Mouse (Mus musculus): Measurements from ENCODE around the gene Nid1. TPM values are rescaled to one million over a fixed set of nuclear protein-coding genes. Genes with fewer than 3 reads are reported as not detected.

The Nid1 gene
- polyA plus RNA-seq, 2 experiments = 104 to 143 TPM

DNA sequence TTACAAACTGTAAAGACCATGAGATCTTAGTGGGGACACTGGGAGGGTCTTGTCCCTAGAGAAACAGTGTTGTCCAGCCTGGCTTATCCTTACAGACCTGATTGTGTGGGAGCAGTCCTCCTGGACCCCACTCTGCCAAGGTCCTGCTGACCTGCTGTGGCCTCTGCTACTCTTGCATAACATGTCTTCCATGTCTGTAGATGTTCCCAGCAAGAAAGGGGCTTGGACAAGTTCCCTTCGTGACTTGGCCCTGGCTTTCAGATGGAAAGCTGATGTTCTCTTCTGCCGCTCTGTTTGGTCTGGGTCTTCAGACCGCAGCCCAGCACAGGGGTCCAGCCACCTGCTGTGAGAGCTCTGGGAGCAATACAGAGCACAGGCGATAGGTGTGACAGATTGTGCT, 48.3 kb downstream of the Nid1 start:
- Histone ChIP-seq H3K9me3 (ENCODE audit: control insufficient read depth, low read length) (no peaks in the 10 kb centered on the region), H3K9ac (ENCODE audit: low read depth, low read length, severe bottlenecking) (no peak overlapping the region), H3K36me3 (ENCODE audit: control insufficient read depth, insufficient read depth, low read length) (peaks cover 30% of the 10 kb centered on the region), H3K27me3 (ENCODE audit: control insufficient read depth, insufficient read depth, low read length) (no peaks in the 10 kb centered on the region), H3K27ac (replicated peaks; ENCODE audit: low read depth, low read length) (no peak overlapping the region), H3K4me3 (replicated peaks; ENCODE audit: low read length) (no peak overlapping the region), H3K4me1 (ENCODE audit: control insufficient read depth, insufficient read depth, low read length) (peaks cover 6% of the 10 kb centered on the region; the same call in 1 of the 2 replicates), H3K4me2 (replicated peaks; ENCODE audit: low read depth, low read length, severe bottlenecking) (no peak overlapping the region)
- TF ChIP-seq POLR2A (IDR thresholded peaks at IDR 0.05; ENCODE audit: borderline replicate concordance, extremely low read depth, insufficient read depth, insufficient read length) = no peak
- 73% methylated on average over 4 of the region's 4 CpGs for WGBS
- no peak for DNase-seq (ENCODE audit: low spot score)
- ATAC-seq (ENCODE audit: low FRiP score, low read depth) = no peak

DNA sequence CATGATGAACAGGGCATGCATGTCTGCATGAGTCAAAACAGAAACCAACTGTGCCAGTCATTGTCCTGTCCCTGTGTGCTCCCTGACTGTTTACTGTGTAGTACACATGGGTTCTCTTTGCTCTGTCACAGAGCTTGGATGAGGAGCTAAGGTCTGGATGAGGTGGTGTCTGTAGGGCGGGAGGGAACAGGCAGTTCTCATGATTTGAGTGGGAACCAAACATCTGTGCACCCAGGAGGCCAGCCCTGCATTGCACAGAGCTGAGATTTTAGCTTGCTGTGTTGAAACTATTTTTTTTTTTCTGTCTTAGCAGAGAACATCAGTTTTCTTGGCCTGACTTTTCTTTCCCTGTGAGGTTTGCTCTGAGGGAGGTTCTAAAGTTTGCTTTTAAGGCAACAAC, 50.5 kb downstream of the Nid1 start:
- H3K36me3 ChIP-seq (ENCODE audit: control insufficient read depth, insufficient read depth, low read length) = peaks cover 28% of the 10 kb centered on the region
- WGBS = 93% methylated on average over 1 of the region's 1 CpGs
- H3K9ac ChIP-seq (ENCODE audit: low read depth, low read length, severe bottlenecking) = no peak overlapping the region
- H3K4me2 ChIP-seq (replicated peaks; ENCODE audit: low read depth, low read length, severe bottlenecking) = no peak overlapping the region
- H3K27me3 ChIP-seq (ENCODE audit: control insufficient read depth, insufficient read depth, low read length) = no peaks in the 10 kb centered on the region
- H3K4me3 ChIP-seq (replicated peaks; ENCODE audit: low read length) = no peak overlapping the region
- H3K27ac ChIP-seq (replicated peaks; ENCODE audit: low read depth, low read length) = no peak overlapping the region
- H3K9me3 ChIP-seq (ENCODE audit: control insufficient read depth, low read length) = no peaks in the 10 kb centered on the region
- DNase-seq (ENCODE audit: low spot score) (peak; percentile 13), ATAC-seq (ENCODE audit: low FRiP score, low read depth) (no peak)
- TF ChIP-seq POLR2A (IDR thresholded peaks at IDR 0.05; ENCODE audit: borderline replicate concordance, extremely low read depth, insufficient read depth, insufficient read length) = no peak
- H3K4me1 ChIP-seq (ENCODE audit: control insufficient read depth, insufficient read depth, low read length) = peaks cover 6% of the 10 kb centered on the region; the same call in 1 of the 2 replicates

DNA sequence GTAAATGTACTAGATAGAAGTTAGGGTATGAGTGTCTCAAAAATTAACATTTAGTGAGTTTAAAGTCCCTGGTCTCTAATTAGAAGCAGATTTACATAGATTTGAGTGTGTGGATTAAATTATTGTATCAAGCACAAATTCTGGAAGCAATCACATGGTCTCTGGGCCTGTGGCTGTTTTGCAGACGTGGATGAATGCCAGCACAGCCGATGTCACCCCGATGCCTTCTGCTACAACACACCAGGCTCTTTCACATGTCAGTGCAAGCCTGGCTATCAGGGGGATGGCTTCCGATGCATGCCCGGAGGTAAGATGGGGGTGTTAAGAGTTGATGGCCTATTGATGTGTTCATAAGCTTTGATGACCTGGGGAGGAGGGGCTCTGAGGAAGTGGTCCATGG, 52.5 kb downstream of the Nid1 start:
- H3K36me3 ChIP-seq (ENCODE audit: control insufficient read depth, insufficient read depth, low read length) = peaks cover 16% of the 10 kb centered on the region; the same call in 1 of the 2 replicates
- no peak for TF ChIP-seq POLR2A (IDR thresholded peaks at IDR 0.05; ENCODE audit: borderline replicate concordance, extremely low read depth, insufficient read depth, insufficient read length)

DNA sequence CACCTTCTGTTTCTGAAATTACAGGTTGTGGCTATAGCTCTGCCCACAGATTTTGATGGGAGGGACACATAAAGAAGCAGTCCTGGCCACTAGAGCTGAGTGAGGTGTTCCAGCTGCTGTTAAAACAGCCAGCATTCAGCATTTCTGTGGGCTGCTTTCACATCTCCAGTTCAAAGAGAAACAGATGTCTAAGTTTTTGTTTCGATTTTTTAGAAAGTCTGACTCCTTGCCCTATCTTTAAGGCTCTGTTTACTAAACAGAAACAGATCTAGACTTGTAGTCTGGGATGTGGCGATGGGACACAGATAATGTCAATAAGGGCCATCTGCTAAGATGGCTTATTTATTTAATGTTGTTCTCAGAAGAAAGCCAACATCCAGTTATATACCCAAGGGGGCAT, 54.8 kb downstream of the Nid1 start:
- ATAC-seq (ENCODE audit: low FRiP score, low read depth) = peak; percentile 26; the same call in 1 of the 2 replicates
- Histone ChIP-seq H3K4me1 (ENCODE audit: control insufficient read depth, insufficient read depth, low read length) (peaks cover 6% of the 10 kb centered on the region; the same call in 1 of the 2 replicates), H3K9ac (ENCODE audit: low read depth, low read length, severe bottlenecking) (no peak overlapping the region), H3K9me3 (ENCODE audit: control insufficient read depth, low read length) (no peaks in the 10 kb centered on the region), H3K27ac (replicated peaks; ENCODE audit: low read depth, low read length) (no peak overlapping the region), H3K4me2 (replicated peaks; ENCODE audit: low read depth, low read length, severe bottlenecking) (no peak overlapping the region), H3K36me3 (ENCODE audit: control insufficient read depth, insufficient read depth, low read length) (peaks cover 10% of the 10 kb centered on the region; the same call in 1 of the 2 replicates), H3K27me3 (ENCODE audit: control insufficient read depth, insufficient read depth, low read length) (no peaks in the 10 kb centered on the region), H3K4me3 (replicated peaks; ENCODE audit: low read length) (no peak overlapping the region)
- no peak for DNase-seq (ENCODE audit: low spot score)
- TF ChIP-seq POLR2A (IDR thresholded peaks at IDR 0.05; ENCODE audit: borderline replicate concordance, extremely low read depth, insufficient read depth, insufficient read length) = no peak
- WGBS = 52% methylated on average over 2 of the region's 2 CpGs

More for the DNA sequence above, 52.5 kb downstream of the Nid1 start:
- H3K4me2 ChIP-seq (replicated peaks; ENCODE audit: low read depth, low read length, severe bottlenecking) = no peak overlapping the region
- H3K9me3 ChIP-seq (ENCODE audit: control insufficient read depth, low read length) = no peaks in the 10 kb centered on the region
- no peak overlapping the region for H3K9ac ChIP-seq (ENCODE audit: low read depth, low read length, severe bottlenecking)
- no peak for ATAC-seq (ENCODE audit: low FRiP score, low read depth)
- H3K4me1 ChIP-seq (ENCODE audit: control insufficient read depth, insufficient read depth, low read length) = peaks cover 6% of the 10 kb centered on the region; the same call in 1 of the 2 replicates
- H3K4me3 ChIP-seq (replicated peaks; ENCODE audit: low read length) = no peak overlapping the region
- no peak for DNase-seq (ENCODE audit: low spot score)
- 29% methylated on average over 5 of the region's 5 CpGs for WGBS
- no peak overlapping the region for H3K27ac ChIP-seq (replicated peaks; ENCODE audit: low read depth, low read length)
- no peaks in the 10 kb centered on the region for H3K27me3 ChIP-seq (ENCODE audit: control insufficient read depth, insufficient read depth, low read length)

DNA sequence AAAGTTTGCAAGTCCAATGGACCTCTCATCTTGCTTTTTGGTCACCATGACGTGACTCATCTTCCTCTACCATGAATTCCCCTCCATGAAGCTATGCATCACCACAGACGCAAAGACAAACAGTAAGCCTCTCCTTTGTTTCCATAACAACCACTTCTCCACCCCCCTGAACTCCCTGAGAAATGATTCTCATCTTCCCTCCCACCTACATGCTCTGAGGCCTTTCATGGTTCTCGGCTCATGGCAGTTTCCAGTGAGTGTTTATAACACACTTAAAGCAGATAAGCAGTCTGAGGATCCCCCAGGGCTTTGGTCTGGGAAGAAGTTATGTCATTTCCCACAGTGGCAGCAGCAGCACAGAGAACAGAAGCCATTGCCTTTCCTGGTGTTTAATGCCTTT, 56.2 kb downstream of the Nid1 start:
- Histone ChIP-seq H3K27ac (replicated peaks; ENCODE audit: low read depth, low read length) (no peak overlapping the region), H3K4me1 (ENCODE audit: control insufficient read depth, insufficient read depth, low read length) (peaks cover 6% of the 10 kb centered on the region; the same call in 1 of the 2 replicates), H3K27me3 (ENCODE audit: control insufficient read depth, insufficient read depth, low read length) (no peaks in the 10 kb centered on the region), H3K36me3 (ENCODE audit: control insufficient read depth, insufficient read depth, low read length) (peaks cover 9% of the 10 kb centered on the region; the same call in 1 of the 2 replicates), H3K4me3 (replicated peaks; ENCODE audit: low read length) (no peak overlapping the region), H3K4me2 (replicated peaks; ENCODE audit: low read depth, low read length, severe bottlenecking) (no peak overlapping the region), H3K9me3 (ENCODE audit: control insufficient read depth, low read length) (no peaks in the 10 kb centered on the region), H3K9ac (ENCODE audit: low read depth, low read length, severe bottlenecking) (no peak overlapping the region)
- ATAC-seq (ENCODE audit: low FRiP score, low read depth) (no peak), DNase-seq (ENCODE audit: low spot score) (no peak)
- WGBS = 52% methylated on average over 3 of the region's 3 CpGs
- TF ChIP-seq POLR2A (IDR thresholded peaks at IDR 0.05; ENCODE audit: borderline replicate concordance, extremely low read depth, insufficient read depth, insufficient read length) = no peak

GRCm38 (mm10) chr13:13498022-13498421, 60.7 kb downstream of the Nid1 start:
- WGBS = 60% methylated on average over 2 of the region's 2 CpGs
- H3K36me3 ChIP-seq (ENCODE audit: control insufficient read depth, insufficient read depth, low read length) = peaks cover 11% of the 10 kb centered on the region

More at GRCm38 (mm10) chr13:13498022-13498421, 60.7 kb downstream of the Nid1 start:
- TF ChIP-seq POLR2A (IDR thresholded peaks at IDR 0.05; ENCODE audit: borderline replicate concordance, extremely low read depth, insufficient read depth, insufficient read length) = no peak
- Histone ChIP-seq H3K4me3 (replicated peaks; ENCODE audit: low read length) (no peak overlapping the region), H3K9ac (ENCODE audit: low read depth, low read length, severe bottlenecking) (no peak overlapping the region), H3K9me3 (ENCODE audit: control insufficient read depth, low read length) (no peaks in the 10 kb centered on the region), H3K4me2 (replicated peaks; ENCODE audit: low read depth, low read length, severe bottlenecking) (no peak overlapping the region), H3K27ac (replicated peaks; ENCODE audit: low read depth, low read length) (no peak overlapping the region), H3K4me1 (ENCODE audit: control insufficient read depth, insufficient read depth, low read length) (no peaks in the 10 kb centered on the region), H3K27me3 (ENCODE audit: control insufficient read depth, insufficient read depth, low read length) (no peaks in the 10 kb centered on the region)
- ATAC-seq (ENCODE audit: low FRiP score, low read depth) (no peak), DNase-seq (ENCODE audit: low spot score) (no peak)

Measured in limb, embryonic 14.5 days (tissue).